Mouse (Mus musculus): ENCODE measurements around the gene Cyb5d1. TPM values are rescaled to one million over a fixed set of nuclear protein-coding genes. Genes with fewer than 3 reads are reported as not detected.
A peak's percentile ranks its signal among the peaks of the same experiment; 100 is the strongest.

Cyb5d1 gene
- total RNA-seq, 2 experiments from 2014 or later: 30.2 to 32.2 TPM

- no peak for DNase-seq
Measured at GRCm38 (mm10) chr11:69379600-69379999, 15.8 kb downstream of the Cyb5d1 start.

- DNase-seq: no peak
Measured at GRCm38 (mm10) chr11:69377766-69378165, 17.7 kb downstream of the Cyb5d1 start.

GRCm38 (mm10) chr11:69375646-69376045 lies 19.8 kb downstream of the Cyb5d1 start:
- DNase-seq: no peak

- no peak for DNase-seq
Measured at GRCm38 (mm10) chr11:69373223-69373965, 22.0 kb downstream of the Cyb5d1 start.

GRCm38 (mm10) chr11:69372780-69373170 lies 22.7 kb downstream of the Cyb5d1 start:
- DNase-seq: no peak

GRCm38 (mm10) chr11:69372056-69372779 lies 23.2 kb downstream of the Cyb5d1 start:
- DNase-seq: no peak

GRCm38 (mm10) chr11:69371601-69372000 lies 23.8 kb downstream of the Cyb5d1 start:
- no peak for DNase-seq

GRCm38 (mm10) chr11:69370817-69371215 lies 24.6 kb downstream of the Cyb5d1 start:
- DNase-seq: peak in 1 of 2 experiments; percentile 16

GRCm38 (mm10) chr11:69369990-69370816 lies 25.2 kb downstream of the Cyb5d1 start:
- DNase-seq: no peak

GRCm38 (mm10) chr11:69369215-69369989 lies 26.0 kb downstream of the Cyb5d1 start, which contains the start of gene Chd3:
Chd3 (minus strand) TSS chr11:69369406.
- no peak for DNase-seq

GRCm38 (mm10) chr11:69368356-69369214 lies 26.8 kb downstream of the Cyb5d1 start:
- DNase-seq: peak; percentile 40 to 57

GRCm38 (mm10) chr11:69367616-69368355 lies 27.6 kb downstream of the Cyb5d1 start:
- peak; percentile 38 to 55 for DNase-seq

- peak; percentile 9 to 60 for DNase-seq
Measured at GRCm38 (mm10) chr11:69366855-69367615, 28.4 kb downstream of the Cyb5d1 start.

- DNase-seq: peak; percentile 95 to 96
Measured at GRCm38 (mm10) chr11:69366157-69366854, 29.1 kb downstream of the Cyb5d1 start.

- DNase-seq: no peak
Measured at GRCm38 (mm10) chr11:69365722-69366121, 29.7 kb downstream of the Cyb5d1 start.

- peak; percentile 96 for DNase-seq
Measured at GRCm38 (mm10) chr11:69364910-69365309, 30.5 kb downstream of the Cyb5d1 start.

- no peak for DNase-seq
Measured at GRCm38 (mm10) chr11:69364376-69364775, 31.1 kb downstream of the Cyb5d1 start.

- no peak for DNase-seq
Measured at GRCm38 (mm10) chr11:69362479-69362878, 33.0 kb downstream of the Cyb5d1 start.

GRCm38 (mm10) chr11:69362021-69362420 lies 33.4 kb downstream of the Cyb5d1 start:
- no peak for DNase-seq
